Mouse (Mus musculus) liver, adult 2 months (tissue): ENCODE measurements around the gene Tssk3.

Experiments used
- CTCF ChIP-seq: fragments of 200-500 bp; IDR thresholded peaks from 2 replicates; pipeline ENCODE4 v1.5.1; 2011; ENCODE audit warnings: low read depth, low read length, control low read depth
- POLR2A ChIP-seq: fragments of 200-500 bp; IDR thresholded peaks from 2 replicates; pipeline ENCODE4 v1.6.1; 2011; ENCODE audit warnings: low read length, control low read depth; ENCODE audit not compliant: insufficient read depth; ENCODE audit errors: extremely low read depth

GRCm38 (mm10) chr4:129498941-129499340 is 8.1 kb upstream of the Tssk3 start:
- TF ChIP-seq CTCF (no peak), POLR2A (no peak)
